Mouse (Mus musculus) left cerebral cortex, adult 2 months (tissue): ENCODE data around the gene Mroh7. TPM values are rescaled to one million over a fixed set of nuclear protein-coding genes. Genes with fewer than 3 reads are reported as not detected.
A peak's percentile ranks its signal among the peaks of the same experiment; 100 is the strongest.
"Not testable (repeated sequence)": the region's sequence is repeated elsewhere in the genome, so short reads cannot be mapped to it uniquely, and the experiment has no call there.

ENCODE experiments used
- DNase-seq, 2 experiments: peaks; one replicate each; pipeline ENCODE4 v3.0.0; 2021 to 2022; ENCODE audit warnings: low spot score in 2 of 2, mixed read lengths in 1 of 2; ENCODE audit errors: extremely low spot score in 1 of 2
- H3K27ac ChIP-seq: fragments of 200-600 bp; 2 replicates; pipeline ENCODE4 v1.8.1; 2022
- H3K4me3 ChIP-seq: fragments of 200-600 bp; 2 replicates; pipeline ENCODE4 v1.8.1; 2022
- CTCF ChIP-seq: fragments of 200-600 bp; IDR thresholded peaks from 2 replicates; pipeline ENCODE4 v1.8.1; 2022; ENCODE audit warnings: antibody characterized with exemption, mild to moderate bottlenecking, moderate library complexity
- intact Hi-C: fragments of 180-260 bp; cut with DNase I; formaldehyde crosslinking; loops from one replicate; pipeline ENCODE4 v1.15.1; 2025
- total RNA-seq, 2 experiments: library from RNA; stranded (reverse); gene quantifications; 2 replicates each; pipeline ENCODE4 v1.2.3; 2021

Mroh7 gene
- total RNA-seq, 2 experiments from 2014 or later: 3.1 to 4.6 TPM

- DNase-seq: no peak
- Histone ChIP-seq H3K4me3 (no peak overlapping the region), H3K27ac (no peak overlapping the region)
- intact Hi-C loops: no loop called here
- no peak for TF ChIP-seq CTCF
These were observed 7.2 kb upstream of the Mroh7 start for GRCm38 (mm10) chr4:106737904-106738303.

GRCm38 (mm10) chr4:106736884-106737283 lies 6.2 kb upstream of the Mroh7 start:
- H3K4me3 ChIP-seq, intact Hi-C loops, H3K27ac ChIP-seq, DNase-seq: not testable (repeated sequence)

- no peak for TF ChIP-seq CTCF
- no peak within 1 kb of the TSS for H3K27ac ChIP-seq
- no peak for DNase-seq
- H3K4me3 ChIP-seq: no peak within 1 kb of the TSS
- intact Hi-C loops: no loop called here
These were observed 2.9 kb upstream of the Mroh7 start, which contains the start of gene Fam151a for GRCm38 (mm10) chr4:106733636-106734035. TSS of gene Fam151a (plus strand) at chr4:106733889.

GRCm38 (mm10) chr4:106720631-106721030 lies 10.1 kb downstream of the Mroh7 start:
- H3K4me3 ChIP-seq: no peak overlapping the region
- DNase-seq: no peak
- H3K27ac ChIP-seq: no peak overlapping the region
- intact Hi-C loops: no loop called here
- no peak for TF ChIP-seq CTCF

DNA sequence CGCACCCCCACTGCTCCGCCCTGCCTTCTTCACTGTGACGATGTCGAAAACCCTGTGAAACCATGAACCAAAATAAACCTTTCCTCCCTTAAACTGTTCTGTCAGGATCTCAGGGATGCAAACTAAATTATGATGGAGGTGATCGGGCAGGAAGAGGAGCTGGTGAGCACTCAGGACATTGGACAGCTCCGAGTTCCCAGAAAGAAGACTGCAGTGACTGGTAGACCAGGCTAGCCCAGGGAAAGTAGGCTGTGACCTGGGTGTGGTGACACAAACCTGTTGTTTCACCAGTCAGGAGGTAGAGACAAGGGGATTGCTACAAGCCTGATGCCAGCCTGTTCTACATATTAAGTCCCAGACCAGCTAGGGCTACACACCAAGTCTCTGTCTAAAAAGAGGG lies 17.1 kb downstream of the Mroh7 start:
- no peak for TF ChIP-seq CTCF
- intact Hi-C loops: no loop called here

GRCm38 (mm10) chr4:106708408-106708807 lies 22.3 kb downstream of the Mroh7 start:
- peak; percentile 77 to 89 for DNase-seq
- H3K27ac ChIP-seq: no peak overlapping the region
- intact Hi-C loops: loop anchor here (1.0 to 10.0 kb wide), 3 partner anchors 77 to 234 kb away; no protein-coding TSS in a partner anchor
- H3K4me3 ChIP-seq: no peak overlapping the region
- peak; percentile 96 for TF ChIP-seq CTCF

More for the DNA sequence above, 17.1 kb downstream of the Mroh7 start:
- H3K4me3 ChIP-seq: no peak overlapping the region
- no peak overlapping the region for H3K27ac ChIP-seq
- DNase-seq: no peak

- TF ChIP-seq CTCF: no peak
- no peak for DNase-seq
- no peak overlapping the region for H3K4me3 ChIP-seq
- no peak overlapping the region for H3K27ac ChIP-seq
- intact Hi-C loops: loop anchor here (1.0 to 10.0 kb wide), 3 partner anchors 77 to 233 kb away; no protein-coding TSS in a partner anchor
These were observed 22.8 kb downstream of the Mroh7 start for GRCm38 (mm10) chr4:106707957-106708356.

- H3K27ac ChIP-seq: peak overlapping the region; percentile 81
- TF ChIP-seq CTCF: no peak
- intact Hi-C loops: loop anchor here (10.0 kb wide), 1 partner anchor 230 kb away; no protein-coding TSS in a partner anchor
- H3K4me3 ChIP-seq: no peak overlapping the region
- DNase-seq: no peak
These were observed 25.5 kb downstream of the Mroh7 start for GRCm38 (mm10) chr4:106705096-106705665.

DNA sequence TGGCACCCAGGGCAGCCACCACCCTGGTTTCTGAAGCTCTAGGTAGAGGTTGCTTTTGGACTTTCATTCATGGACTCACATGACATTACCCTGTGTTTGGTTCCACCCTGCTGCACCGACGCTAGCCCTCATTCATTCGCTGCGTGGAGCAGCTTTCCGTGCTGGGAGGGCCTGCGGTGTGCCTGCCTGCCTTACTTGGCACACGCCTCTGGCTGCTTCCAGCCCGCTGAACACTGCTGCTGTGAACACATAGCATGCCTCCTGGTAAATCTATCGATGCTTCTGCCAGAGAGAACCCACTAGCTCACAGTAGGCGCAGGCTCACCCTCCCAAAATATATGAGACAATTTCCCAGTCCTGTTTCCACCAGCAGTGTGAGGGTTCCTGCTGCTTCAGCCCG lies 26.3 kb downstream of the Mroh7 start:
- DNase-seq: peak; percentile 49 to 56
- intact Hi-C loops: loop anchor here (10.0 kb wide), 1 partner anchor 230 kb away; no protein-coding TSS in a partner anchor

GRCm38 (mm10) chr4:106703956-106704355 lies 26.8 kb downstream of the Mroh7 start:
- intact Hi-C loops: loop anchor here (10.0 kb wide), 1 partner anchor 229 kb away; no protein-coding TSS in a partner anchor
- Histone ChIP-seq H3K4me3 (no peak overlapping the region), H3K27ac (peak overlapping the region; percentile 81)
- TF ChIP-seq CTCF: no peak
- no peak for DNase-seq

More for the DNA sequence above, 26.3 kb downstream of the Mroh7 start:
- H3K4me3 ChIP-seq: no peak overlapping the region
- peak overlapping the region; percentile 81 for H3K27ac ChIP-seq
- no peak for TF ChIP-seq CTCF

DNA sequence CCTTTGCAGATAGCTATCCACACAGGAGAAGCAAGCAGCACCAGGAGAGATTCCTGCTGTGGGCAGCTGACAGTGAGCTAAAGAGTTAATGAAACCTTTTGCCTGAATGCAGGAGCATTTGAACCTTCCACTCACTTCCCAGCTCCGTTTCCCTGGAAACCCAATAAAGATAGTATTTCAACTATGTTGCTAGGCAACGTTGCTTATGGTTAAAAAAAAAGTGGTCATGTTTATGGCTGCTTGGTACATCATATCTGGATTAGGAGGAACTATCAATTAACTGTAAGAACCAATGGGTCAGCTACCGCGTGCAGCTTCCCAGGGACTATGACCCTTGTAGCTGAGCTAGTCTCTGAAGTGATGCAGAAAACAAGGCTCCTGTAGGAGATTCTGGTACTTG lies 29.9 kb downstream of the Mroh7 start:
- TF ChIP-seq CTCF: no peak
- DNase-seq: no peak
- intact Hi-C loops: loop anchor here (10.0 kb wide), 1 partner anchor 226 kb away; no protein-coding TSS in a partner anchor
- H3K27ac ChIP-seq: peak overlapping the region; percentile 63
- no peak overlapping the region for H3K4me3 ChIP-seq

GRCm38 (mm10) chr4:106699989-106700388 lies 30.7 kb downstream of the Mroh7 start:
- H3K27ac ChIP-seq: peak overlapping the region; percentile 63
- no peak overlapping the region for H3K4me3 ChIP-seq
- intact Hi-C loops: loop anchor here (10.0 kb wide), 1 partner anchor 225 kb away; no protein-coding TSS in a partner anchor
- DNase-seq: peak in 1 of 2 experiments; percentile 31
- TF ChIP-seq CTCF: peak; percentile 45
